Mouse (Mus musculus) neural tube, embryonic 10.5 days (tissue): ENCODE data around the gene Klk1b9.
"Not testable (repeated sequence)": the region's sequence is repeated elsewhere in the genome, so short reads cannot be mapped to it uniquely, and the experiment has no call there.

Experiments used
- DNase-seq: peaks from one replicate; pipeline ENCODE4 v3.0.0-alpha.2; 2017; ENCODE audit warnings: low spot score; ENCODE audit errors: extremely low spot score

Gene Klk1b9

GRCm38 (mm10) chr7:43975761-43976160 is at the start of gene Klk1b9:
TSS of gene Klk1b9 (plus strand) at chr7:43976061.
- DNase-seq, result not testable (repeated sequence)

- DNase-seq, result peak; percentile 15
These were observed 47.3 kb upstream of the Klk1b9 start for GRCm38 (mm10) chr7:43928521-43928920.

GRCm38 (mm10) chr7:43932337-43932736 is 43.5 kb upstream of the Klk1b9 start:
- DNase-seq, result no peak

GRCm38 (mm10) chr7:43933440-43933839 is 42.4 kb upstream of the Klk1b9 start, which contains the start of gene Klk15:
TSS of gene Klk15 (plus strand) at chr7:43933740.
- no peak for DNase-seq

- DNase-seq, result no peak
These were observed 41.1 kb upstream of the Klk1b9 start for GRCm38 (mm10) chr7:43934747-43935146.

- no peak for DNase-seq
These were observed 39.3 kb upstream of the Klk1b9 start for GRCm38 (mm10) chr7:43936551-43936950.

GRCm38 (mm10) chr7:43942293-43942692 is 33.6 kb upstream of the Klk1b9 start:
- not testable (repeated sequence) for DNase-seq

- DNase-seq, result no peak
These were observed 31.1 kb upstream of the Klk1b9 start for GRCm38 (mm10) chr7:43944727-43945264.

- DNase-seq, result no peak
These were observed 25.5 kb upstream of the Klk1b9 start, which contains the start of gene Klk1b8 for GRCm38 (mm10) chr7:43950364-43950763. TSS of gene Klk1b8 (plus strand) at chr7:43950664.

GRCm38 (mm10) chr7:43952703-43953102 is 23.2 kb upstream of the Klk1b9 start:
- DNase-seq, result no peak

GRCm38 (mm10) chr7:43966451-43966850 is 9.4 kb upstream of the Klk1b9 start, which contains the start of gene Klk1b1:
TSS of gene Klk1b1 (plus strand) at chr7:43966751.
- no peak for DNase-seq

- no peak for DNase-seq
These were observed 8.8 kb upstream of the Klk1b9 start for GRCm38 (mm10) chr7:43967058-43967457.

- no peak for DNase-seq
These were observed 8.2 kb upstream of the Klk1b9 start for GRCm38 (mm10) chr7:43967612-43968011.

GRCm38 (mm10) chr7:43985657-43986056 is 9.8 kb downstream of the Klk1b9 start:
- DNase-seq, result no peak

- not testable (repeated sequence) for DNase-seq
These were observed 19.0 kb downstream of the Klk1b9 start for GRCm38 (mm10) chr7:43994821-43995220.

- not testable (repeated sequence) for DNase-seq
These were observed 19.7 kb downstream of the Klk1b9 start, which contains the start of gene Klk1b11 for GRCm38 (mm10) chr7:43995577-43995976. TSS of gene Klk1b11 (plus strand) at chr7:43995877.

- no peak for DNase-seq
These were observed 29.0 kb downstream of the Klk1b9 start for GRCm38 (mm10) chr7:44004847-44005246.

GRCm38 (mm10) chr7:44011868-44012267 is 36.0 kb downstream of the Klk1b9 start, which contains the start of gene Klk1b26:
TSS of gene Klk1b26 (plus strand) at chr7:44012168.
- DNase-seq, result not testable (repeated sequence)

GRCm38 (mm10) chr7:44014666-44015065 is 38.8 kb downstream of the Klk1b9 start:
- not testable (repeated sequence) for DNase-seq

- DNase-seq, result no peak
These were observed 39.2 kb downstream of the Klk1b9 start for GRCm38 (mm10) chr7:44015071-44015470.
